Mouse (Mus musculus): ENCODE measurements around the gene Muc1. TPM values are rescaled to one million over a fixed set of nuclear protein-coding genes. Genes with fewer than 3 reads are reported as not detected.

Gene Muc1
- polyA plus RNA-seq, 1 experiment from 2014 or later: 0.40 TPM

- Histone ChIP-seq H3K4me2 (ENCODE audit: low read depth, low read length) (no peak overlapping the region), H3K9ac (replicated peaks) (no peak overlapping the region), H3K4me3 (ENCODE audit: low read depth, low read length) (no peak overlapping the region), H3K27me3 (ENCODE audit: insufficient read depth, low read length) (no peaks in the 10 kb centered on the region), H3K9me3 (ENCODE audit: low read length) (no peaks in the 10 kb centered on the region), H3K36me3 (replicated peaks; ENCODE audit: insufficient read depth, low read length) (peaks cover 58% of the 10 kb centered on the region), H3K4me1 (ENCODE audit: insufficient read depth) (peaks cover 6% of the 10 kb centered on the region; the same call in 1 of the 2 replicates), H3K27ac (ENCODE audit: low read depth) (no peak overlapping the region)
- DNase-seq (no peak), ATAC-seq (no peak)
- WGBS (ENCODE audit: insufficient replicate concordance): 85% methylated on average over 13 of the region's 13 CpGs
- TF ChIP-seq EP300 (IDR thresholded peaks at IDR 0.05; ENCODE audit: low read depth) (no peak), CTCF (IDR thresholded peaks at IDR 0.05; ENCODE audit: low read depth) (no peak)
These were observed 20.7 kb upstream of the Muc1 start for GRCm38 (mm10) chr3:89208075-89208657.

- Histone ChIP-seq H3K27ac (ENCODE audit: low read depth) (no peak overlapping the region), H3K9ac (replicated peaks) (no peak overlapping the region), H3K9me3 (ENCODE audit: low read length) (no peaks in the 10 kb centered on the region), H3K27me3 (ENCODE audit: insufficient read depth, low read length) (no peaks in the 10 kb centered on the region), H3K4me3 (ENCODE audit: low read depth, low read length) (no peak overlapping the region), H3K4me2 (ENCODE audit: low read depth, low read length) (no peak overlapping the region), H3K36me3 (replicated peaks; ENCODE audit: insufficient read depth, low read length) (peaks cover 58% of the 10 kb centered on the region), H3K4me1 (ENCODE audit: insufficient read depth) (peaks cover 3% of the 10 kb centered on the region; the same call in 1 of the 2 replicates)
- DNase-seq: no peak
- TF ChIP-seq EP300 (IDR thresholded peaks at IDR 0.05; ENCODE audit: low read depth) (no peak), CTCF (IDR thresholded peaks at IDR 0.05; ENCODE audit: low read depth) (no peak)
- ATAC-seq: no peak
- 84% methylated on average over 6 of the region's 6 CpGs for WGBS (ENCODE audit: insufficient replicate concordance)
These were observed 20.1 kb upstream of the Muc1 start for GRCm38 (mm10) chr3:89208736-89209135.

- ATAC-seq (no peak), DNase-seq (no peak)
- H3K27me3 ChIP-seq (ENCODE audit: insufficient read depth, low read length): no peaks in the 10 kb centered on the region
- no peak for TF ChIP-seq EP300 (IDR thresholded peaks at IDR 0.05; ENCODE audit: low read depth)
- no peak for TF ChIP-seq CTCF (IDR thresholded peaks at IDR 0.05; ENCODE audit: low read depth)
- no peak overlapping the region for H3K4me3 ChIP-seq (ENCODE audit: low read depth, low read length)
- H3K9ac ChIP-seq (replicated peaks): no peak overlapping the region
- no peaks in the 10 kb centered on the region for H3K9me3 ChIP-seq (ENCODE audit: low read length)
- H3K4me1 ChIP-seq (ENCODE audit: insufficient read depth): peaks cover 9% of the 10 kb centered on the region
- WGBS (ENCODE audit: insufficient replicate concordance): 91% methylated on average over 7 of the region's 7 CpGs
- no peak overlapping the region for H3K27ac ChIP-seq (ENCODE audit: low read depth)
- peaks cover 53% of the 10 kb centered on the region for H3K36me3 ChIP-seq (replicated peaks; ENCODE audit: insufficient read depth, low read length)
- no peak overlapping the region for H3K4me2 ChIP-seq (ENCODE audit: low read depth, low read length)
These were observed 19.1 kb upstream of the Muc1 start for GRCm38 (mm10) chr3:89209731-89210130.

GRCm38 (mm10) chr3:89210162-89210561, 18.7 kb upstream of the Muc1 start:
- Histone ChIP-seq H3K27me3 (ENCODE audit: insufficient read depth, low read length) (peaks cover 2% of the 10 kb centered on the region; the same call in 1 of the 2 replicates), H3K36me3 (replicated peaks; ENCODE audit: insufficient read depth, low read length) (peaks cover 50% of the 10 kb centered on the region), H3K9me3 (ENCODE audit: low read length) (no peaks in the 10 kb centered on the region), H3K27ac (ENCODE audit: low read depth) (no peak overlapping the region), H3K4me3 (ENCODE audit: low read depth, low read length) (no peak overlapping the region), H3K4me1 (ENCODE audit: insufficient read depth) (peaks cover 12% of the 10 kb centered on the region), H3K9ac (replicated peaks) (no peak overlapping the region), H3K4me2 (ENCODE audit: low read depth, low read length) (no peak overlapping the region)
- WGBS (ENCODE audit: insufficient replicate concordance): 69% methylated on average over 13 of the region's 13 CpGs
- ATAC-seq: no peak
- TF ChIP-seq CTCF (IDR thresholded peaks at IDR 0.05; ENCODE audit: low read depth) (no peak), EP300 (IDR thresholded peaks at IDR 0.05; ENCODE audit: low read depth) (no peak)
- DNase-seq: no peak

GRCm38 (mm10) chr3:89210731-89211130, 18.1 kb upstream of the Muc1 start:
- Histone ChIP-seq H3K27ac (ENCODE audit: low read depth) (no peak overlapping the region), H3K4me2 (ENCODE audit: low read depth, low read length) (no peak overlapping the region), H3K9ac (replicated peaks) (no peak overlapping the region), H3K4me1 (ENCODE audit: insufficient read depth) (peaks cover 12% of the 10 kb centered on the region), H3K4me3 (ENCODE audit: low read depth, low read length) (no peak overlapping the region), H3K27me3 (ENCODE audit: insufficient read depth, low read length) (peaks cover 8% of the 10 kb centered on the region; the same call in 1 of the 2 replicates), H3K36me3 (replicated peaks; ENCODE audit: insufficient read depth, low read length) (peaks cover 45% of the 10 kb centered on the region), H3K9me3 (ENCODE audit: low read length) (no peaks in the 10 kb centered on the region)
- WGBS (ENCODE audit: insufficient replicate concordance): 61% methylated on average over 7 of the region's 7 CpGs
- TF ChIP-seq EP300 (IDR thresholded peaks at IDR 0.05; ENCODE audit: low read depth) (no peak), CTCF (IDR thresholded peaks at IDR 0.05; ENCODE audit: low read depth) (no peak)
- no peak for ATAC-seq
- DNase-seq: no peak

- Histone ChIP-seq H3K27me3 (ENCODE audit: insufficient read depth, low read length) (peaks cover 8% of the 10 kb centered on the region; the same call in 1 of the 2 replicates), H3K4me2 (ENCODE audit: low read depth, low read length) (peak overlapping the region; percentile 92), H3K4me1 (ENCODE audit: insufficient read depth) (peaks cover 12% of the 10 kb centered on the region), H3K4me3 (ENCODE audit: low read depth, low read length) (peak overlapping the region; percentile 62), H3K36me3 (replicated peaks; ENCODE audit: insufficient read depth, low read length) (peaks cover 13% of the 10 kb centered on the region), H3K9me3 (ENCODE audit: low read length) (no peaks in the 10 kb centered on the region), H3K27ac (ENCODE audit: low read depth) (peak overlapping the region; percentile 66), H3K9ac (replicated peaks) (peak overlapping the region; percentile 57)
- ATAC-seq: peak; percentile 87
- TF ChIP-seq CTCF (IDR thresholded peaks at IDR 0.05; ENCODE audit: low read depth) (no peak), EP300 (IDR thresholded peaks at IDR 0.05; ENCODE audit: low read depth) (no peak)
- peak; percentile 91 for DNase-seq
- under 1% methylated on average over 65 of the region's 69 CpGs for WGBS (ENCODE audit: insufficient replicate concordance)
These were observed 14.9 kb upstream of the Muc1 start for GRCm38 (mm10) chr3:89213803-89214530.

Data from liver, postnatal 0 days (tissue).